Comparison of ENCODE assay signal across 9 mouse cellular contexts in genomic region chr3:151716246-151716645, GRCm38 (mm10). TPM values are rescaled to one million over a fixed set of nuclear protein-coding genes. Genes with fewer than 3 reads are reported as not detected.
A peak's percentile ranks its signal among the peaks of the same experiment; 100 is the strongest.
DNase-seq lines count a peak whose midpoint lies in the region; ATAC-seq and TF ChIP-seq lines count a peak whose summit lies in the region.
"Had no signal": no experiment of that assay in that cellular context is flagged by ENCODE, and none has a peak within 500 bp of the region (broad histone marks: within the 10 kb centered on the region; RNA-seq: fewer than 3 reads in every experiment).

No protein-coding gene starts in this region.

- no peak overlapping the region for H3K4me3 ChIP-seq in MEL (ENCODE audit: control insufficient read depth in 1 of 2, insufficient read depth in 1 of 2, low read depth in 2 of 2, low read length in 2 of 2)
- H3K4me3 ChIP-seq: embryonic facial prominence, embryonic 15.5 days; megakaryocyte, embryonic 14.5 days had no signal

- H3K9me3 ChIP-seq in MEL (replicated peaks; ENCODE audit: insufficient read depth, low read length), result no peaks in the 10 kb centered on the region
- H3K9me3 ChIP-seq: embryonic facial prominence, embryonic 15.5 days; megakaryocyte, embryonic 14.5 days had no signal

- no peak for TF ChIP-seq POLR2A in MEL (IDR thresholded peaks at IDR 0.05; ENCODE audit: control insufficient read depth in 1 of 2, insufficient read depth in 1 of 2, low read depth in 1 of 2, low read length in 2 of 2, poor library complexity in 1 of 2)
- no peak for TF ChIP-seq POLR2A in brain, embryonic 14.5 days (IDR thresholded peaks at IDR 0.05; ENCODE audit: borderline replicate concordance, extremely low read depth, insufficient read depth, insufficient read length, poor library complexity, severe bottlenecking)

- H3K9ac ChIP-seq in MEL (ENCODE audit: control insufficient read depth, low read depth, low read length, poor library complexity, severe bottlenecking), result no peak overlapping the region
- H3K9ac ChIP-seq: embryonic facial prominence, embryonic 15.5 days had no signal

- DNase-seq in kidney, adult 9 months, result peak; percentile 63
- no peak for DNase-seq in kidney, adult 11 months
- peak; percentile 56 for DNase-seq in MEL (ENCODE audit: low read depth, low spot score)
- DNase-seq in brain, embryonic 14.5 days (ENCODE audit: low read depth), result peak; percentile 84
- peak; percentile 4 for DNase-seq in gonadal fat pad, adult 2 months (ENCODE audit: low read depth)

- TF ChIP-seq CTCF in MEL (IDR thresholded peaks at IDR 0.05 in 2 of 3, conservative IDR thresholded peaks at IDR 0.05 in 1 of 3; ENCODE audit: control insufficient read depth in 1 of 3, insufficient read depth in 1 of 3, low read depth in 2 of 3, low read length in 3 of 3, poor library complexity in 1 of 3, severe bottlenecking in 1 of 3), result peak in 2 of 3 experiments; percentile 27 to 68; a peak in 2 of 6 replicates
- peak; percentile 23; the same call in 1 of the 2 replicates for TF ChIP-seq CTCF in brain, embryonic 14.5 days (IDR thresholded peaks at IDR 0.05; ENCODE audit: borderline replicate concordance, extremely low read depth, insufficient read depth, insufficient read length)

- H3K27me3 ChIP-seq in MEL (ENCODE audit: control insufficient read depth in 1 of 2, insufficient read depth in 2 of 2, low read length in 2 of 2), result no peaks in the 10 kb centered on the region; a peak in 1 of 4 replicates
- H3K27me3 ChIP-seq: embryonic facial prominence, embryonic 15.5 days; megakaryocyte, embryonic 14.5 days had no signal

- H3K4me1 ChIP-seq in MEL (ENCODE audit: control insufficient read depth in 1 of 2, insufficient read depth in 2 of 2, low read length in 2 of 2), result no peaks in the 10 kb centered on the region
- H3K4me1 ChIP-seq: embryonic facial prominence, embryonic 15.5 days; megakaryocyte, embryonic 14.5 days had no signal

- no peak overlapping the region for H3K27ac ChIP-seq in MEL (ENCODE audit: control insufficient read depth, low read depth, low read length)
- H3K27ac ChIP-seq: embryonic facial prominence, embryonic 15.5 days had no signal

- H3K36me3 ChIP-seq in MEL (ENCODE audit: control insufficient read depth in 1 of 2, insufficient read depth in 2 of 2, low read length in 2 of 2), result no peaks in the 10 kb centered on the region
- H3K36me3 ChIP-seq: embryonic facial prominence, embryonic 15.5 days had no signal

- peak; percentile 86 for ATAC-seq in megakaryocyte progenitor cell, adult 5-6 weeks (replicated peaks; ENCODE audit: poor library complexity)
- ATAC-seq in erythroblast, adult 5-6 weeks (replicated peaks; ENCODE audit: low FRiP score, poor library complexity, severe bottlenecking), result no peak

- TF ChIP-seq RAD21 in MEL (IDR thresholded peaks at IDR 0.05; ENCODE audit: low read depth, low read length), result peak; percentile 76

- TF ChIP-seq EP300 in MEL (IDR thresholded peaks at IDR 0.05; ENCODE audit: low read depth in 1 of 2, low read length in 2 of 2), result no peak

- no peaks in the 10 kb centered on the region for H3K79me2 ChIP-seq in MEL (ENCODE audit: control insufficient read depth, insufficient read depth, low read length, poor library complexity)

TF ChIP-seq in MEL, 35 proteins besides CTCF, POLR2A, EP300 and RAD21:
- TF ChIP-seq UBTF (IDR thresholded peaks at IDR 0.05; ENCODE audit: borderline replicate concordance, insufficient read depth, low read depth, low read length) (no peak), SMC3 (IDR thresholded peaks at IDR 0.05; ENCODE audit: low read depth, low read length) (peak; percentile 69), NRF1 (IDR thresholded peaks at IDR 0.05; ENCODE audit: insufficient read depth, low read depth, low read length, poor library complexity, severe bottlenecking) (no peak), KAT2A (conservative IDR thresholded peaks at IDR 0.05; ENCODE audit: low read depth, low read length) (no peak), POLR2AphosphoS5 (IDR thresholded peaks at IDR 0.05; ENCODE audit: borderline replicate concordance, low read depth, low read length) (no peak), ZC3H11A (IDR thresholded peaks at IDR 0.05; ENCODE audit: low read depth, low read length) (peak; percentile 31; the same call in 1 of the 2 replicates), MAFK (IDR thresholded peaks at IDR 0.05; ENCODE audit: borderline replicate concordance, low read depth, low read length) (no peak)

RNA-seq across cellular contexts. Expression of gene Ifi44, which starts 33.5 kb away (rescaled TPM):
- not detected in 2 replicates for total RNA-seq in MEL (2012; rRNA removed)
- not detected for polyA plus RNA-seq in MEL (2012; ENCODE audit: insufficient read depth in 1 of 2, insufficient read length in 2 of 2, low read depth in 1 of 2, low replicate concordance in 2 of 2, missing spikeins in 1 of 2)
- polyA plus RNA-seq in brain, embryonic 14.5 days (2012; rRNA removed), result 0.16 and 0.40 TPM in 2 replicates
- 1.5 and 1.9 TPM in 2 replicates for polyA plus RNA-seq in gonadal fat pad, adult 2 months (2012; rRNA removed)
- total RNA-seq in megakaryocyte progenitor cell, adult 5-6 weeks (2015), result 1.7 and 4.6 TPM in 2 replicates
- total RNA-seq in megakaryocyte progenitor cell, adult 5-6 weeks (2017), result 1.0 and 1.5 TPM in 2 replicates
- 0.84 TPM in 1 of 2 replicates, not detected in the other for total RNA-seq in erythroblast, adult 5-6 weeks (2015; ENCODE audit: low replicate concordance)
- total RNA-seq in erythroblast, adult 5-6 weeks (2017; ENCODE audit: low replicate concordance), result 0.51 TPM in 1 of 2 replicates, not detected in the other

RNA-seq across cellular contexts. Expression of gene Ifi44l, which starts 46.4 kb away (rescaled TPM):
- total RNA-seq in MEL (2012; rRNA removed), result not detected in 2 replicates
- not detected for polyA plus RNA-seq in MEL (2012; ENCODE audit: insufficient read depth in 1 of 2, insufficient read length in 2 of 2, low read depth in 1 of 2, low replicate concordance in 2 of 2, missing spikeins in 1 of 2)
- polyA plus RNA-seq in brain, embryonic 14.5 days (2012; rRNA removed), result not detected in 2 replicates
- polyA plus RNA-seq in gonadal fat pad, adult 2 months (2012; rRNA removed), result not detected in 2 replicates
- total RNA-seq in megakaryocyte progenitor cell, adult 5-6 weeks (2015), result not detected in 2 replicates
- not detected in 2 replicates for total RNA-seq in megakaryocyte progenitor cell, adult 5-6 weeks (2017)
- not detected in 2 replicates for total RNA-seq in erythroblast, adult 5-6 weeks (2015; ENCODE audit: low replicate concordance)
- total RNA-seq in erythroblast, adult 5-6 weeks (2017; ENCODE audit: low replicate concordance), result not detected in 2 replicates
